Mouse (Mus musculus) cerebellum, adult 9-11 months (tissue): ENCODE data around the gene Gm49405.

ENCODE experiments used
- DNase-seq: peaks from one replicate; pipeline ENCODE4 v3.0.0; 2022

The Gm49405 gene

DNA sequence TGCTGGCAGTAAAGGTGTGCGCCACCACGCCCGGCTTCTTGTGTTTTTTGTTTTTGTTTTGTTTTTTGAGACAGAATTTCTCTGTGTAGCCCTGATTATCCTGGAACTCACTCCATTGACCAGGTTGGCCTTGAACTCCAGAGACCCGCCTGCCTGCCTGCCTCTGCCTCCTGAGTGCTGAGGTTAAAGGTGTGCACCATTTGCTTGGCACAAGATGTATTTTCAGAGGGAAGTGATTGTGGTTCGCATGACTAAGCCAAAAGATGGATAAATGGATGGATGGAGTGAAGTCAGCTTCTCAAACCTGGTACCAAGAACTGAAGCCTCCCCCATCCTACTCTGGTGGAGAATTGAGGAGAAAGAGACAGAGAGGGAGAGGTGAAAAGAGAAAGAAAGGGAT lies 54.2 kb downstream of the Gm49405 start:
- no peak for DNase-seq
